Mouse (Mus musculus) urinary bladder, adult 18-20 months (tissue): ENCODE measurements around the gene Foxj3.

ENCODE experiments used
- DNase-seq, 2 experiments: peaks; one replicate each; pipeline ENCODE4 v3.0.0; 2022; ENCODE audit warnings: low spot score in 2 of 2, mixed read lengths in 2 of 2

Foxj3 gene

GRCm38 (mm10) chr4:119637176-119637845 lies 100.5 kb downstream of the Foxj3 start, which contains the start of gene Guca2a:
Gene Guca2a (plus strand): TSS chr4:119637704.
- DNase-seq = peak in 1 of 2 experiments; percentile 79

DNA sequence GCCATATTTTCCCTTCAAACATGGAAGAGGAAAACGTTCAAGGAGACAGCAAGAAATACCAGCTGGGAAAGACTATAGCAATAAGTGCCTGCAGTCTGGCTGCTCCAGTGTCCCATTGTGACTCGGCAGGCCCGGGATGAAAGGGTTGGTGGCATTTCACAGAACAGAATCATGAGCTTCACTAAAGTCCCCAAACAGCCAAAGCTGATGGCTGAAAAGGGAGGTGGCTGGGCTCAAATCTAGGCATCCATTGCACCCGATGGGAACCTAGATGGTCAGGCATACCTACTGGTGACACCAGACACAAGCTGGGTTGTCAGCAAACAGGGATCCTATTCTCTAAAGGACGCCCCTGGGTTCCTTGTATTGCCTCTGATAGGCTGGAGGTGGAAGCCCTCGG lies 101.1 kb downstream of the Foxj3 start:
- no peak for DNase-seq

- no peak for DNase-seq
These were observed 101.9 kb downstream of the Foxj3 start for GRCm38 (mm10) chr4:119638656-119639055.

- DNase-seq = no peak
These were observed 105.9 kb downstream of the Foxj3 start for GRCm38 (mm10) chr4:119642666-119643065.

DNA sequence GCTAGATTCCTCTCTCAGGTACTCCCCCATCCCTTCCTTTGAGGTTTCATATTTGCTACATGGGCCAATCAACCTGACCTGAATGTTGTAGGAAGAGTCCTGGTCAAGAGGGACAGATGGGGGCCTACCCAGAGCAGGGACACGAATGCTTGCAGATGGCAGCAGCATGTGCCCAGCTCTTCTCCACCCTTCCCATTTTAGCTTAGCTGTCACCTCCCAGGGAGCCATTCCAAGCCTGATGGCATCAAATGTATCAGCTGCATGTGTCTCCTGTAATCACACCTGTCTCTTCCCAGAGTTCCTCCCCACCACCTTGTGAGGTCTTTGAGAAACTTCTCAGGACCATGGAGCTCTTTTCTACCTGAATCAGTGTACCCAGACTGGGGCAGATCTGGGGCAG lies 120.2 kb downstream of the Foxj3 start:
- DNase-seq = no peak

DNA sequence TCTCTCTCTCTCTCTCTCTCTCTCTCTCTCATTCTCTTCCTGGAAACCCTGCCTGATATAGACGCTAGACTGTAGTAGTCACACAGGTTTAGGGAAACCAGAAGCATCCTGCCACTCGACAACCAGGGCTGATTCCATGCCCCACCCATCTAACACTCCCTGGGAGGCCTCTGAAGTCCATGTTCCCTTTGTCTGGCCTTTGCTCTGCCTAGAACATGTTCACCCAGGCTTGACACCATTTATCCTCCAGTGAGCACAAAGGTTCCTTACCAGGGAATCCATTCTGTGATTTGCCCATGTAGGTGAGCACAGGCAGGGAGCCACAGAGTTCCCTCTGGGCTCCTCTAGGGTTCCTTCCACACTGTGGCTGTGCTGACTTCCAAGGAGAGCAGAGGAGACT lies 121.4 kb downstream of the Foxj3 start:
- no peak for DNase-seq

GRCm38 (mm10) chr4:119658731-119659130 lies 121.9 kb downstream of the Foxj3 start, which contains the start of gene Guca2b:
Gene Guca2b (minus strand): TSS chr4:119658954.
- no peak for DNase-seq

GRCm38 (mm10) chr4:119660007-119660406 lies 123.2 kb downstream of the Foxj3 start:
- DNase-seq = no peak

GRCm38 (mm10) chr4:119662151-119662550 lies 125.3 kb downstream of the Foxj3 start:
- DNase-seq = no peak

GRCm38 (mm10) chr4:119662976-119663375 lies 126.2 kb downstream of the Foxj3 start:
- DNase-seq = no peak

- DNase-seq = no peak
These were observed 126.7 kb downstream of the Foxj3 start for GRCm38 (mm10) chr4:119663409-119664095.

DNA sequence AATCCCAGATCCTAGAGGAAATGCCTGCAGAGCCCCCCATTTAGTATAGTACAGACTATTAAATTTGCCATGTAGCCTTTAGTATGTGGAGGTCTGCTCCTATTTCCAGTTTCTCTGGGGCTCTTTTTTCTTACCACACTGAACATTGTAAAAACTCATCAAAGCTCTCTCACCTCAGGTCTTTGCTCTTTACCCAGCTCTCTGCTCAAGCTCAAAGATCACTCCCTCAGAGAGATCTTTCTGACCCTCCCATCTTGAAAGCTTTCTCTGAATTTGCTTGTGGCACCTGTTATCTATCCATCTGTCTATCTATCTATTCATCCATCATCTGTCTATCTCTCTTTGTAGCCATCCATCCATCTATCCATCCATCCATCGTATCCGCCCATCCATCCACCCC lies 128.4 kb downstream of the Foxj3 start:
- DNase-seq = no peak

DNA sequence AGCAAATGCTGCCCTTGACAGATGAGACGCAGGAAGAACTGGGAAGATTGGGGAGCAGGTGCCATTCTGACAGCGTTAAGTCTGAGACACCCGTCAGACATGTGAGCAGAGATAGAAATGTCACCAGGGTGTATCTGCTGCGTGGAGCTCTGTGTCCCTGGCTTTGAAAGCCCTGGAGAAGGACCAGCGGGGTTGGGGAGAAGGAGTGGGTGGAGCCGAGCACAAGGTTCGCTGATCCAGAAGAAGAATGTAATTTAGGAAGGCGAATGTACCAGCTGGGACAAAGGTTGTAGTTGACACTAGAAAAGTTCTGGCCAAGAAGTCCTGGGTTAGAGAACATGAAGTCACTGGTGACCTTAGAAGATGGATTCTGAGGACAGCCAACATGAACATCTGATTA lies 129.3 kb downstream of the Foxj3 start:
- no peak for DNase-seq

GRCm38 (mm10) chr4:119667454-119667853 lies 130.7 kb downstream of the Foxj3 start:
- DNase-seq = no peak

- DNase-seq = no peak
These were observed 131.4 kb downstream of the Foxj3 start for GRCm38 (mm10) chr4:119668185-119668584.

- no peak for DNase-seq
These were observed 131.8 kb downstream of the Foxj3 start for GRCm38 (mm10) chr4:119668596-119668995.

DNA sequence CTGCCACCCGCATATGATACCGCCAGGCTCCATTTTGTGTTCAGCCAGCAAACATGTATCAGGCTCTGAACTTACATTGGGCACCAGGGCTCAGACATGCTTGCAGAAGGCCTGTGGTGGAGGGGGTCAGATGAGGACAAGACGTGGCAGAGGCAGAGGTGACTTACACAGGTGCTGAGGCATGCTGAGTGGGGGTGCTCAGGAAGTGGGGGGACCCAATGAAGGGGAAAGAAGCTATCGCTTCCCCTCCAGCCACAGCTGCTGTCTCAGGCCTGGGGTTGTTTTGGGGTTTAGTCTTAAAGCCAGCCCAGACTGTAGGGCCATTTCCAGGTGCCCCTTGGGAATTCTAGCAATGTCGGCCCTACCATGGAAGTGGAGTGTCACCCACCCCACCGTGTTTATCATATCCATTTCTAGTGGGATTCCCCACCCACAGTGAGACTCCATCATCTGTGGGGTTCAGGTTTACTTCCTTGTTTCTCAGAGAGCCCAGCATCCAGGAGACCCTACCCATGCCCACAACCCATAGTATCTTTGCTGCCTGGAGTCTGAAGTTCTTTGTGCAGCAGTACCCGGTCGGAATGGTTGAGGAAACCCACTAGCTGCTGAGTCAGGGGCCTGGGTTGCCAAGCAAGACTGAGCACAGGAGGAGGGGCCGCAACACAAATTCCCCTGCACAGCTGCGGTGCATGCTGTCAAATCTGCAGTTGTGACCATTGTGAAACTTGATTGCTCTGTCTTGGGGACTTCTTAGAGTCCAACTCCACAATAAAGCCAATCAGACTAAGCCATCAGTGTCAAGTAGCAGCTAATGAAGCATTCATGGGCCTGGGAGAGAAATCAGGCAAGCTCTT lies 132.8 kb downstream of the Foxj3 start:
- DNase-seq = no peak

- DNase-seq = no peak
These were observed 133.4 kb downstream of the Foxj3 start for GRCm38 (mm10) chr4:119670210-119670555.

- no peak for DNase-seq
These were observed 133.9 kb downstream of the Foxj3 start for GRCm38 (mm10) chr4:119670736-119671135.

DNA sequence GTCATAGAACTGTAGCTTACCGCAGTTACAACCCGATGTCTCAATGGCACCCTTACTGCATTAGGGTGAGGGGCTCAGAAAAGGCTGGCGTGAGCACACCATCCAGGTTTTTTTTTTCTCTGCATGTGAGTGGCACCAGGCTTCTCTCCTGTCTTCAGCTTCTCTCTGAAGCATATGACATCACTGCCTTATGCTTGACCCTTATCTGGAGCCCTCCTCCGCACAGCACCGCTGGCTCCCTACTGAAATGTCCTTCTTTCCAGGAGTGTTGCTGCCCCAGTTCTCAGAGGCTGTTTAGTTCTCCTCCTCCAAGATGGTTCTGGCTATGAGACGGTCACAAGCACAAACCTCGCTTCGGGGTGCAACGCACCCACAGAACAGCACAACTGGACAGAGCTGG lies 134.4 kb downstream of the Foxj3 start:
- no peak for DNase-seq

- DNase-seq = no peak
These were observed 135.9 kb downstream of the Foxj3 start for GRCm38 (mm10) chr4:119672685-119673084.
